Mouse (Mus musculus) limb, embryonic 11.5 days (tissue): Measurements from ENCODE around the gene Thpo. TPM values are rescaled to one million over a fixed set of nuclear protein-coding genes. Genes with fewer than 3 reads are reported as not detected.

ENCODE experiments used
- ATAC-seq: fragments of 200-750 bp; cut with Nextera tagmentation; 2 replicates; pipeline ENCODE4 v1.8.0; 2017; ENCODE audit warnings: low read depth; ENCODE audit not compliant: insufficient number of reproducible peaks, low FRiP score, low TSS enrichment
- DNase-seq: peaks from one replicate; pipeline ENCODE4 v3.0.0-alpha.2; 2015; ENCODE audit warnings: low spot score
- H3K27ac ChIP-seq: fragments of 300-500 bp; sonication (generic); replicated peaks from 2 replicates; pipeline ENCODE4 v1.5.1; 2014; ENCODE audit warnings: low read depth, mild to moderate bottlenecking, low read length
- H3K27me3 ChIP-seq: fragments of 300-500 bp; sonication (generic); 2 replicates; pipeline ENCODE4 v1.6.1; 2014; ENCODE audit warnings: mild to moderate bottlenecking, low read length, mixed read lengths; ENCODE audit not compliant: control insufficient read depth, insufficient read depth
- H3K36me3 ChIP-seq: fragments of 300-500 bp; sonication (generic); 2 replicates; pipeline ENCODE4 v1.6.1; 2014; ENCODE audit warnings: mild to moderate bottlenecking, low read length, moderate library complexity, mixed read lengths; ENCODE audit not compliant: control insufficient read depth, insufficient read depth
- H3K4me1 ChIP-seq: fragments of 300-500 bp; sonication (generic); 2 replicates; pipeline ENCODE4 v1.6.1; 2014; ENCODE audit warnings: low read length, mixed read lengths; ENCODE audit not compliant: control insufficient read depth, insufficient read depth
- H3K4me2 ChIP-seq: fragments of 300-500 bp; sonication (generic); 2 replicates; pipeline ENCODE4 v1.6.1; 2014; ENCODE audit warnings: low read depth, mild to moderate bottlenecking, moderate library complexity; ENCODE audit not compliant: severe bottlenecking
- H3K4me3 ChIP-seq: fragments of 300-500 bp; sonication (generic); 2 replicates; pipeline ENCODE4 v1.5.1; 2014; ENCODE audit warnings: low read depth, low read length
- H3K9ac ChIP-seq: fragments of 300-500 bp; sonication (generic); 2 replicates; pipeline ENCODE4 v1.6.1; 2014; ENCODE audit warnings: mild to moderate bottlenecking, low read length
- H3K9me3 ChIP-seq: fragments of 300-500 bp; sonication (generic); 2 replicates; pipeline ENCODE4 v1.6.1; 2016; ENCODE audit warnings: low read length; ENCODE audit not compliant: control insufficient read depth
- WGBS: fragments of 180-500 bp; shearing (Covaris S2); extraction: QIAGEN DNeasy Blood & Tissue Kit; methylation state at CpG from one replicate; pipeline ENCODE4 v1.1.7; 2014; 5-methylcytosine and 5-hydroxymethylcytosine counted together
- polyA plus RNA-seq: library from polyadenylated mRNA; unstranded; fragments of >200 nt; fragmentation: Nextera tagmentation; extraction: Ambion mirVana; gene quantifications from 2 replicates; pipeline ENCODE4 v1.2.1, GENCODE M21; 2014

Gene Thpo
- polyA plus RNA-seq, 1 experiment from 2014 or later = 0.28 TPM

DNA sequence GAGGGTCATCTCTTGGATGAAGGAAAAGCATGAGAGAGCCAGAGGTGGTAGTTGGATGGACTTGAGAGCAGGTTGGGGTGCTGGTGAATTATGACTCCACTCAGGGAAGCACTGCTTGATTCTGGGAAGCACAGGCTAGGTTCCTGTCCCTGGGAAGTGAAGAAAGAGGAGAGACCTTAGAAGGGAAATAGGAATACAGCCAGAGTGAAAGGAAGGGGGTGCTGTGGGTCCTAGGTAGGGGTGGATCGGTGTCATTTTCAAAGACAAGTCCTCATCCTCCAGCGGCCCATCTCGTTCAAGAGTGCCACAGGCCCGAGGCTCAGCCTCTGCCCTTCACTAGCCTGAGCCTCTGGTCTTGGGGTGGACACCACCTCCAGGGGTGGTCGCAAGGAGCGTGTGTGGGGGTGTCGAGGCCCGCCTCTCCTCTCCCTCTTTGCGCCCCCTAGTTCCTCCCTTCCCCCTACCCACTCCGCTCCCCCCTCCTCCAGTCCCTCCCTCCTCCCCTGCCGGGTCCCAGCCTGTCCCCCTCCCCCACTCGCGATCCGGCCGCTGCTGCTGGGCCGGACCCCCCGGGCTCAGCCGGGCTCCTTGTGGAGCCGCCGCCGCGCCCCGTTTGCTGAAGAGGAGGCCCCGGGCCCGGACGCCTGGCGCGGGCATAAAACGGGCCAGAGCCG is 1.9 kb downstream of the Thpo start:
- ATAC-seq = peak; percentile 31
- under 1% methylated on average over 24 of the region's 30 CpGs for WGBS
- Histone ChIP-seq H3K27ac (0 out of 2 replicates have a peak overlapping the region, but pooled peaks have one; percentile 8), H3K9ac (peak overlapping the region; percentile 81), H3K4me3 (peak overlapping the region; percentile 68), H3K27me3 (peaks cover 24% of the 10 kb centered on the region), H3K4me1 (peaks cover 10% of the 10 kb centered on the region; the same call in 1 of the 2 replicates), H3K36me3 (no peaks in the 10 kb centered on the region), H3K9me3 (no peaks in the 10 kb centered on the region), H3K4me2 (peak overlapping the region; percentile 99)
- DNase-seq = no peak

DNA sequence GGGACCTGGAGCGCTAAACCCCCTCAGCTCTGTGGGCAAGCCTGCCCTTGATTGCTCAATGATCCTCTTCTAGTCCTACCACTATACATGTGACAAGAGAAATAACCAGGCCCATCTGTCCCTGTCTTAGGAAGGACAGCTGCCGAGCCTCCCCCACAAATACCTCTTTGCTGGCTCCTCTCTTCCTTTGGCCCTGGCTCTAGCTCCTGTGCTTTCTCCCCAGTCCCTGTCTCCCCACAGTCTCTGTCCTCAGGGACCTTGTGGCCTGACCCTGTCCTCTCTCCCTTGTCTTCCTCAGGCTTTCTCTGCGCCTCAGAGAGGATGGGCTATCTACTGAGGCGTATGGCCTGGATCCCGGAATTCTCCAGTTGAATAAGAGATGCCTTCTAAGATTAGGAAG is 2.6 kb downstream of the Thpo start:
- Histone ChIP-seq H3K4me2 (no peak overlapping the region), H3K4me1 (peaks cover 10% of the 10 kb centered on the region; the same call in 1 of the 2 replicates), H3K27me3 (peaks cover 24% of the 10 kb centered on the region), H3K36me3 (no peaks in the 10 kb centered on the region), H3K4me3 (no peak overlapping the region), H3K9me3 (no peaks in the 10 kb centered on the region), H3K27ac (no peak overlapping the region), H3K9ac (no peak overlapping the region)
- DNase-seq (no peak), ATAC-seq (no peak)
- 70% methylated on average over 5 of the region's 5 CpGs for WGBS

DNA sequence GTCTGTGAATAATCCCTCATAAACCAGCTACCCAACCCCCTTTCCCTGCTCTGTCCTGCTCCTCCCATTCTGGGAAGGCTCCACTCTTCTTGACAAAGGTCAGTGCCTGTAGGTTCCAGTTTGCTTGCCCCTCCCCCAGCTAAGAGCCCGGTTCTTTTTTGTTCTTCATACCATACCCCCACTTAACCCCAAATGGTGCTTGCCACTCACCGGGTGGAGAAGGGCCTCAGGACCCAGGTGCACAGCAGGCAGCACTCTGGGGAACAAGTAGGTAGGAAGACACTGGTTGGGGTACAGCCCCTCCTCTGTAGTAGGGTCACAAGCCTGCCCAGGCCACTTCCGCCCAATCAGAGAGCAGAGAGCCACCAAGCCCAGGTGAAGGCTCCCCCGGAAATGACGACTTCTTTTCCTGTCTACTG is 4.0 kb downstream of the Thpo start:
- no peak overlapping the region for H3K4me2 ChIP-seq
- no peak for ATAC-seq
- peaks cover 10% of the 10 kb centered on the region; the same call in 1 of the 2 replicates for H3K4me1 ChIP-seq
- WGBS = 39% methylated on average over 5 of the region's 5 CpGs
- H3K36me3 ChIP-seq = no peaks in the 10 kb centered on the region
- no peak overlapping the region for H3K9ac ChIP-seq
- no peaks in the 10 kb centered on the region for H3K9me3 ChIP-seq
- peaks cover 19% of the 10 kb centered on the region for H3K27me3 ChIP-seq
- H3K27ac ChIP-seq = no peak overlapping the region
- no peak overlapping the region for H3K4me3 ChIP-seq
- no peak for DNase-seq

DNA sequence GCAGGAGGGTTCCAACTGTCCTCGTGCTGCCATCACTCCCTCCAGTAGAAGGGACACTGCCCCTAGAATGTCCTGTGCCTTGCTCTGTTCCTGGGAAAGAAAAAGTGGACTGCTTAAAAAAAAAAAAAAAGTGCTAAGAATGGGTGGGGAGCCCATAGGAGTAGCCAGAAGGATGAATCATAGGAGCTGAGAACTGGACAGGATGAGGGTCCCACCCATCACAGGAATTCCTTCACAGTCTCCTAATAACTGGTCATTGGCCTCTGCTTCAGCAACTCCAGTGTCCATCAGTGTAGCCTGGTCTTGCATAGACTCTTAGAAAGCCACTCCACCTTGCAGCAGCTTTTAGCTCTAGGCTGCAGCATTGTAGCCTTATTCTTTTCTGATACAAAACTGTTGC is 7.9 kb downstream of the Thpo start:
- H3K4me2 ChIP-seq = no peak overlapping the region
- H3K4me3 ChIP-seq = no peak overlapping the region
- H3K4me1 ChIP-seq = no peaks in the 10 kb centered on the region
- H3K9ac ChIP-seq = no peak overlapping the region
- no peak for DNase-seq
- no peaks in the 10 kb centered on the region; the same call in 1 of the 2 replicates for H3K36me3 ChIP-seq
- ATAC-seq = no peak
- H3K27me3 ChIP-seq = no peaks in the 10 kb centered on the region
- no peaks in the 10 kb centered on the region for H3K9me3 ChIP-seq
- WGBS = 58% methylated on average over 1 of the region's 1 CpGs
- H3K27ac ChIP-seq = no peak overlapping the region

DNA sequence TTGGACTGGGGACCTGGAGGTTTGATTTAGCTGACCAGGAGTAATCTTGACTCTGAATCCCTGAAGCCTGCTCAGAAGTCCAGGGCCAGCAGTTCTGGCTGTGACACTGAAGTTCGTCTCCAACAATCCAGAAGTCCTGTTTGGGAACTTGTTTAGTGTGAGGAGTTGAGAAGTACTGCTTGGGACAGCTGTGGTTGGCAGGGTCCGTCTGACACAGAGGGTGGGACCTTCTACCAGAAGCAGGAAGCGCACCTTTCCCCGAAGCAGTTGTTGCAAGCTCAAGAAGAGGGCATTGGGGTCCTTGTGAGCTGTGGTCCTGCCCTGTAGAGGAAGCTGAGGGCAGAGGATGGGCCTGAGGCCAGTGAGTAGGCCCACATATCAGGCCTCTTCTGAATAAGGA is 8.6 kb downstream of the Thpo start:
- ATAC-seq (no peak), DNase-seq (no peak)
- H3K9me3 ChIP-seq = no peaks in the 10 kb centered on the region
- no peak overlapping the region for H3K4me3 ChIP-seq
- H3K27ac ChIP-seq = no peak overlapping the region
- H3K27me3 ChIP-seq = no peaks in the 10 kb centered on the region
- no peak overlapping the region for H3K9ac ChIP-seq
- H3K4me1 ChIP-seq = no peaks in the 10 kb centered on the region
- H3K4me2 ChIP-seq = no peak overlapping the region
- no peaks in the 10 kb centered on the region; the same call in 1 of the 2 replicates for H3K36me3 ChIP-seq
- WGBS = 83% methylated on average over 4 of the region's 4 CpGs

DNA sequence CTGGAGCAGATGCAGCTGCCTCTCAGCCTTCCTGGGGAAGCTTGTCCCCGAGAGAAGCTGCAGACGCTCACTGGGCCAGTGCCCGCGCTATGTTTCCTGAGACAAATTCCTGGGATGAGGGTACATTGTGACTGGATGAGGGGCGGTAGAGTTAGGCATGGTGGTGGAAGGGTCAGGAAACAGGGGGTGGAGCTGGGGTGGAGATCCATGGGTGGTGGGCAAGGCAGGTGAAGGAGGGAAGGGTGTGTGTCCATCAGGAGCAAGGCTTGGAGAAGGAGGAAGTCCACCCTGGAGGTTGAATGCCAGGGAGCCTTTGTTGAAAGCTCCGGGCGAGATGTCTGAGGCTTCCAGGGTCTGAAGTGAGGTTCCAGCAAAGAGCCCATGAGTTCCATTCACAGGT is 9.0 kb downstream of the Thpo start:
- Histone ChIP-seq H3K4me2 (no peak overlapping the region), H3K9me3 (no peaks in the 10 kb centered on the region), H3K9ac (no peak overlapping the region), H3K27ac (no peak overlapping the region), H3K4me1 (no peaks in the 10 kb centered on the region), H3K27me3 (no peaks in the 10 kb centered on the region), H3K4me3 (no peak overlapping the region), H3K36me3 (no peaks in the 10 kb centered on the region; the same call in 1 of the 2 replicates)
- 76% methylated on average over 7 of the region's 7 CpGs for WGBS
- ATAC-seq (no peak), DNase-seq (no peak)

DNA sequence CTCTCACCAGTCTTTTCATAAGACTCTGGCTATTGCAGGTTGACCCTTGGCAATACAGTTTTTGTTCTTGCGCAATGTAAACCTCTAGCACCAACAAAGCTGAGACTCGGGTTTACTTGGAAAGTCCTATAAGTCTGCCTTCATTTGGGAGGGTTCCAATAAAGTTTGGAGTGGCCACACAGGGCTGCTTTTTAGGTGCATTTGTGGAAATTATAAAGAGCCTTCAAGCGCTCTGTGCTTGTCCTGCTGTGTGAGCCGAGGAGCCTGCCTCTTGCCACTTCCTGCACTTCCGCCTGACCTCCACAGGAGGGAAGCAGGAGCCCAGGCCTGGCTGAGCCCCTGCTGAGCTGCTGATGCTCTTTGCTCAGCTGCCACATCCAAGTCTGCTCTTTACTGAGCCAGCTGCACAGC is 10.0 kb downstream of the Thpo start:
- DNase-seq (peak; percentile 77), ATAC-seq (peak; percentile 68; the same call in 1 of the 2 replicates)
- Histone ChIP-seq H3K27ac (no peak overlapping the region), H3K9ac (no peak overlapping the region), H3K36me3 (no peaks in the 10 kb centered on the region; the same call in 1 of the 2 replicates), H3K4me3 (no peak overlapping the region), H3K4me2 (no peak overlapping the region), H3K27me3 (no peaks in the 10 kb centered on the region), H3K9me3 (no peaks in the 10 kb centered on the region), H3K4me1 (no peaks in the 10 kb centered on the region)
- WGBS = 28% methylated on average over 5 of the region's 5 CpGs

DNA sequence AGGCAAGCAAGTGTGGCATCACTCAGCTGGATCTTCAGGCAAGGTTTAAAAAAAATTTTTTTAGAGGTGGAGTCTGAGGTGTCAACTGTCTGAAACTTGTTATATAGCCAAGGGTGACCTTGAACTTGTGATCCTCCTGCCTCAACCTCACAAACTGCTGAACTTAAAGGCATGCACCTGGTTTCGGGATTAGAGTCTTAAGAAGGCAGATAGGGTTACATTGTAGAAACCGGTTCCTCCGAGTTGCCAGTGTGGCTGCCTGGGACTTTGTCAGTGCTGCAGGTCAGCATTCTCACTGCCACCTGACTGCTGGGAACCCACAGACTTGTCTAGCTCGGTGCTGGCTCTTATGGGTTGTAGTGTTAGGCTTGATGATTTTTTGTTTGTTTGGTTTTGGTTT is 11.1 kb downstream of the Thpo start:
- WGBS = 39% methylated on average over 4 of the region's 4 CpGs

More for the DNA sequence above, 11.1 kb downstream of the Thpo start:
- DNase-seq (no peak), ATAC-seq (no peak)
- no peak overlapping the region for H3K9ac ChIP-seq
- no peaks in the 10 kb centered on the region for H3K9me3 ChIP-seq
- H3K27ac ChIP-seq = no peak overlapping the region
- no peaks in the 10 kb centered on the region for H3K27me3 ChIP-seq
- peaks cover 6% of the 10 kb centered on the region; the same call in 1 of the 2 replicates for H3K4me1 ChIP-seq
- H3K36me3 ChIP-seq = no peaks in the 10 kb centered on the region; the same call in 1 of the 2 replicates
- no peak overlapping the region for H3K4me2 ChIP-seq
- H3K4me3 ChIP-seq = no peak overlapping the region
